8 mouse cellular contexts compared by ENCODE assay signal in the genomic region with DNA sequence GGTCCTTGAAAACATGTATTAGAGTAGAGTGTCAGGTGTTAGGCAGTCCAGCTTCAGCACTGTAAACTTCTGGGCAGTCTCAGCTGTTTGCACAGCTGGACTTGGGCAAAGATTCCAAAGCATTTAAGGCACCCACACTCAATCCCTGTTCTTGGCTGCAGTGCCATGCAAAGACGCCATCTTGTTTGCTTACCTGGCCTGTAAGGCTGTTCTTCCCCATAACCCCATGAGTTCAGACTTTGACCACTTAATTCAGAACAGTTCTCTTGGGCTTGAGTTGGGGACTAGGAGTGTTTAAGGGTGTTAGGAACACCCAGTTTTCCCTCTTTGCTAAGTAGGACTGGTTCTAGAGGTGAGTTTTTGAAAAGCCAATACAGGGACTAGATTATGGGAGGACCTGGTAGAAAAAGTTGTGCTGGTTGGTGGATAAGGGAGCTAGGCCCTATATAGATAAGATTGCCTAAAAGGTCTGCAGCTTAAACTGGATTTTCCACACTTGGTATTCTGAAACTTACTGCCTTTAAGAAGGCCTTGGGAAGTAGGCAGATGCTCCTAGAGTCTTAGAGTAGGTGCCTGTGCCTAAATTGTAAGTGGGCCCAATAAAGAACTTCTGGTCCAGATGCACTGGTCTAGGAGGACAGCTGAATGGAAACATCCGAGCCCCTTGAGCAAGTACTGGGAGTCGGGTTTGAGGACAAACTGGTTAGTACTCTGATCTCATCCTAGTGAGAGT. TPM values are rescaled to one million over a fixed set of nuclear protein-coding genes. Genes with fewer than 3 reads are reported as not detected.
DNase-seq lines count a peak whose midpoint lies in the region; ATAC-seq and TF ChIP-seq lines count a peak whose summit lies in the region.

No protein-coding gene starts in this region.

- no peak for ATAC-seq in forebrain, embryonic 13.5 days
- ATAC-seq in liver, embryonic 14.5 days (ENCODE audit: insufficient read depth) = no peak
- ATAC-seq in cerebellum, adult (ENCODE audit: insufficient number of reproducible peaks, low FRiP score, low TSS enrichment) = no peak

- TF ChIP-seq CTCF in liver, embryonic 14.5 days (IDR thresholded peaks at IDR 0.05; ENCODE audit: low read depth) = no peak

- TF ChIP-seq EP300 in liver, embryonic 14.5 days (IDR thresholded peaks at IDR 0.05; ENCODE audit: low read depth) = no peak

- peak overlapping the region; percentile 41 for H3K27ac ChIP-seq in forebrain, embryonic 13.5 days
- peak overlapping the region; percentile 94 for H3K27ac ChIP-seq in liver, embryonic 14.5 days

- peaks cover 63% of the 10 kb centered on the region for H3K36me3 ChIP-seq in forebrain, embryonic 13.5 days (ENCODE audit: poor library complexity, severe bottlenecking)
- peaks cover 40% of the 10 kb centered on the region for H3K36me3 ChIP-seq in liver, embryonic 14.5 days (replicated peaks; ENCODE audit: control insufficient read depth, insufficient read depth, low read depth)

- H3K9me3 ChIP-seq in forebrain, embryonic 13.5 days (replicated peaks) = no peaks in the 10 kb centered on the region
- no peaks in the 10 kb centered on the region for H3K9me3 ChIP-seq in liver, embryonic 14.5 days (ENCODE audit: control insufficient read depth, low read length)

- no peaks in the 10 kb centered on the region for H3K27me3 ChIP-seq in forebrain, embryonic 13.5 days
- H3K27me3 ChIP-seq in liver, embryonic 14.5 days (ENCODE audit: control insufficient read depth, insufficient read depth, low read length) = no peaks in the 10 kb centered on the region

- peak overlapping the region; percentile 90 for H3K4me3 ChIP-seq in forebrain, embryonic 13.5 days
- peak overlapping the region; percentile 80 to 95 for H3K4me3 ChIP-seq in liver, embryonic 14.5 days (ENCODE audit: insufficient read depth in 1 of 2, low read depth in 2 of 2, low read length in 2 of 2)

- peak overlapping the region; percentile 91 for H3K4me2 ChIP-seq in forebrain, embryonic 13.5 days
- H3K4me2 ChIP-seq in liver, embryonic 14.5 days (ENCODE audit: low read depth) = peak overlapping the region; percentile 68

- 19% methylated on average over 3 of the region's 3 CpGs for WGBS in forebrain, embryonic 13.5 days
- WGBS in liver, embryonic 14.5 days (ENCODE audit: insufficient replicate concordance) = 22% methylated on average over 3 of the region's 3 CpGs

- peaks cover 48% of the 10 kb centered on the region for H3K4me1 ChIP-seq in forebrain, embryonic 13.5 days
- H3K4me1 ChIP-seq in liver, embryonic 14.5 days (replicated peaks; ENCODE audit: control insufficient read depth in 2 of 2, insufficient read depth in 2 of 2, low read length in 1 of 2) = peaks cover 12 to 14% of the 10 kb centered on the region in 2 experiments

- H3K9ac ChIP-seq in forebrain, embryonic 13.5 days = peak overlapping the region; percentile 99
- H3K9ac ChIP-seq in liver, embryonic 14.5 days (replicated peaks) = peak overlapping the region; percentile 96

- DNase-seq in embryo, embryonic 10.5 days (ENCODE audit: low spot score) = peak; percentile 44
- DNase-seq in embryo, embryonic 9.5 days (ENCODE audit: extremely low spot score) = no peak
- peak; percentile 27 for DNase-seq in A20 (ENCODE audit: low read depth, low spot score)
- no peak for DNase-seq in liver, embryonic 14.5 days (ENCODE audit: low read depth in 3 of 3, low spot score in 3 of 3)
- DNase-seq in adrenal gland, postnatal 4 days (ENCODE audit: low spot score in 2 of 2) = no peak
- DNase-seq in urinary bladder, postnatal 4 days (ENCODE audit: low spot score in 2 of 2) = no peak

RNA-seq across cellular contexts. Expression of a gene that starts 30.8 kb away (rescaled TPM):
- polyA plus RNA-seq in forebrain, embryonic 13.5 days (2015; fragmentation: Nextera tagmentation; extraction: Ambion mirVana) = 8.2 and 9.1 TPM in 2 replicates
- polyA plus RNA-seq in liver, embryonic 14.5 days (2012; rRNA removed) = 3.5 and 4.2 TPM in 2 replicates
- 4.6 and 4.8 TPM in 2 replicates for polyA plus RNA-seq in liver, embryonic 14.5 days (2014; fragmentation: Nextera tagmentation; extraction: Ambion mirVana)
- total RNA-seq in adrenal gland, postnatal 4 days (2021) = 1 to 10 TPM; 3.4 to 4.2 TPM

RNA-seq across cellular contexts. Expression of a gene that starts 43.3 kb away (rescaled TPM):
- 8.0 and 9.4 TPM in 2 replicates for polyA plus RNA-seq in forebrain, embryonic 13.5 days (2015; fragmentation: Nextera tagmentation; extraction: Ambion mirVana)
- 0.93 and 1.1 TPM in 2 replicates for polyA plus RNA-seq in liver, embryonic 14.5 days (2012; rRNA removed)
- polyA plus RNA-seq in liver, embryonic 14.5 days (2014; fragmentation: Nextera tagmentation; extraction: Ambion mirVana) = 0.99 and 1.3 TPM in 2 replicates
- 10 to 100 TPM; 47.8 to 53.0 TPM for total RNA-seq in adrenal gland, postnatal 4 days (2021)

RNA-seq across cellular contexts. Expression of a gene that starts 43.4 kb away (rescaled TPM):
- polyA plus RNA-seq in forebrain, embryonic 13.5 days (2015; fragmentation: Nextera tagmentation; extraction: Ambion mirVana) = 31.3 and 33.2 TPM in 2 replicates
- 8.1 and 8.9 TPM in 2 replicates for polyA plus RNA-seq in liver, embryonic 14.5 days (2012; rRNA removed)
- 8.8 and 8.9 TPM in 2 replicates for polyA plus RNA-seq in liver, embryonic 14.5 days (2014; fragmentation: Nextera tagmentation; extraction: Ambion mirVana)
- 10 to 100 TPM; 49.0 to 53.5 TPM for total RNA-seq in adrenal gland, postnatal 4 days (2021)

RNA-seq across cellular contexts. Expression of a gene that starts 54.1 kb away (rescaled TPM):
- 4,545 and 4,559 TPM in 2 replicates for polyA plus RNA-seq in forebrain, embryonic 13.5 days (2015; fragmentation: Nextera tagmentation; extraction: Ambion mirVana)
- 1,013 and 1,031 TPM in 2 replicates for polyA plus RNA-seq in liver, embryonic 14.5 days (2012; rRNA removed)
- polyA plus RNA-seq in liver, embryonic 14.5 days (2014; fragmentation: Nextera tagmentation; extraction: Ambion mirVana) = 1,383 and 1,393 TPM in 2 replicates
- 1,000 to 10,000 TPM; 1,464 to 1,492 TPM for total RNA-seq in adrenal gland, postnatal 4 days (2021)

Comparison
In these comparisons a context has a peak if more than half of its experiments do, and no peak if none do; other contexts are left out.
1. DNase-seq: peak in embryo, embryonic 10.5 days (single experiment) and A20 (single experiment); none in embryo, embryonic 9.5 days (single experiment), liver, embryonic 14.5 days (0 of 3), adrenal gland, postnatal 4 days (0 of 2) and urinary bladder, postnatal 4 days (0 of 2).